Mouse (Mus musculus) ES-Bruce4 (cell line): ENCODE data around the gene Gm21987. TPM values are rescaled to one million over a fixed set of nuclear protein-coding genes. Genes with fewer than 3 reads are reported as not detected.

Source experiments
- H3K27ac ChIP-seq: 2 replicates; pipeline ENCODE4 v1.5.1; 2012; ENCODE audit warnings: low read length, inconsistent platforms; ENCODE audit not compliant: insufficient read depth
- H3K27me3 ChIP-seq: 2 replicates; pipeline ENCODE4 v1.6.1; 2012; ENCODE audit warnings: mild to moderate bottlenecking, low read length, inconsistent platforms; ENCODE audit not compliant: control insufficient read depth, poor library complexity, insufficient read depth, severe bottlenecking
- H3K36me3 ChIP-seq: 2 replicates; pipeline ENCODE4 v1.6.1; 2012; ENCODE audit warnings: inconsistent platforms, mild to moderate bottlenecking, low read length, moderate library complexity; ENCODE audit not compliant: control insufficient read depth, poor library complexity, insufficient read depth, severe bottlenecking
- H3K4me1 ChIP-seq: one replicate; pipeline ENCODE4 v1.8.1; 2011; ENCODE audit warnings: low read length; ENCODE audit not compliant: control insufficient read depth, insufficient read depth
- H3K4me3 ChIP-seq: 2 replicates; pipeline ENCODE4 v1.5.1; 2011; ENCODE audit warnings: low read depth, mild to moderate bottlenecking, low read length
- H3K9ac ChIP-seq: 2 replicates; pipeline ENCODE4 v1.6.1; 2012; ENCODE audit warnings: low read depth, mild to moderate bottlenecking, inconsistent platforms; ENCODE audit not compliant: poor library complexity, severe bottlenecking
- H3K9me3 ChIP-seq: replicated peaks from 2 replicates; pipeline ENCODE4 v1.6.1; 2012; ENCODE audit warnings: mild to moderate bottlenecking, low read length, inconsistent platforms; ENCODE audit not compliant: control insufficient read depth, poor library complexity, insufficient read depth, severe bottlenecking
- CTCF ChIP-seq: IDR thresholded peaks from one replicate; pipeline ENCODE4 v1.8.1; 2011; ENCODE audit warnings: low read depth, low read length
- EP300 ChIP-seq: IDR thresholded peaks from 2 replicates; pipeline ENCODE4 v1.6.1; 2011; ENCODE audit warnings: low read depth, low read length; ENCODE audit not compliant: insufficient read depth
- POLR2A ChIP-seq: IDR thresholded peaks from one replicate; pipeline ENCODE4 v1.8.1; 2011; ENCODE audit warnings: low read length; ENCODE audit not compliant: insufficient read depth
- polyA plus RNA-seq: library from polyadenylated mRNA; stranded (reverse); fragments of >200 nt; gene quantifications from 2 replicates; pipeline ENCODE4 v1.2.4, GENCODE M21; 2011; ENCODE audit warnings: low read depth; ENCODE audit not compliant: missing spikeins, insufficient read depth, insufficient read length

Gene Gm21987
- polyA plus RNA-seq, 1 experiment, result not detected

DNA sequence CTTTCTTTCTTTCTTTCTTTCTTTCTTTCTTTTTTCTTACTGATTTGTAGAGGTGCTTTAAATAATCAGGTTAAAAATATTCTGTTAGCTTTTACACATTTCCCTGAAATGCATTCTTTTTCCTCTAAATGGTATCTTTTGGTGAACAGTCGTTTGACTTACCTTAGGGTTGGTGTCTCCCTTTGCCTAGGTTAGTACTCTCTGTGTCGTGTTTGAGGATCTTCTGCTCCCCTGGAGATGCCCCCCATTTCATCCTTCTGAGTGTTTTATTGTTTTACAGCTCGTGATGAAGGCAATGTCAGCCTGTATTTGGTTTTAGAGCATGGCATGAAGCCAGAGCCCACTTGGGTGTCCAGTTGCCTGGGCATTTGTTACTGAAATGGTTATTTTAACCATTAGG is 32.7 kb downstream of the Gm21987 start:
- Histone ChIP-seq H3K9ac (no peak overlapping the region), H3K36me3 (no peaks in the 10 kb centered on the region), H3K4me1 (no peaks in the 10 kb centered on the region), H3K27me3 (no peaks in the 10 kb centered on the region), H3K27ac (no peak overlapping the region), H3K4me3 (no peak overlapping the region), H3K9me3 (no peaks in the 10 kb centered on the region)
- TF ChIP-seq POLR2A, result no peak
- no peak for TF ChIP-seq EP300
- TF ChIP-seq CTCF, result no peak

DNA sequence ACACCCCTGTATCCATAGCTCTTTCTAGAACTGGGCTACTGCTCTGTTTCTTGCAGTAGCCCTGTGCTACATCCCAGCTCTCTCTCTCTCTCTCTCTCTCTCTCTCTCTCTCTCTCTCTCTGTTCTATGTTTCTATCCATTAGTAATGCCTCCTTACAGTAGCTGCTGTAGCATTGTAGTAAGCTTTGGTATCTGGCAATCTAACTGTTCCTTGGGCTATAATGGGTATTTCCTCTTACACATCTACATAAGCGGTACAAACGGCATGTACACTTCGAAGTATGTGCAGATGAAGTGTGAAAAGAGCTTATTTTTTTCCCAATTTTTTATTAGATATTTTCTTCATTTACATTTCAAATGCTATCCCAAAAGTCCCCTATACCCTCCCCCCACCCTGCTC is 33.1 kb downstream of the Gm21987 start:
- Histone ChIP-seq H3K9me3 (no peaks in the 10 kb centered on the region), H3K4me3 (no peak overlapping the region), H3K27ac (no peak overlapping the region), H3K36me3 (no peaks in the 10 kb centered on the region), H3K9ac (no peak overlapping the region), H3K27me3 (no peaks in the 10 kb centered on the region), H3K4me1 (no peaks in the 10 kb centered on the region)
- TF ChIP-seq POLR2A, result no peak
- TF ChIP-seq EP300, result no peak
- no peak for TF ChIP-seq CTCF

GRCm38 (mm10) chr16:38383683-38384082 is 36.8 kb downstream of the Gm21987 start:
- Histone ChIP-seq H3K27ac (no peak overlapping the region), H3K4me1 (no peaks in the 10 kb centered on the region), H3K27me3 (no peaks in the 10 kb centered on the region), H3K9ac (no peak overlapping the region), H3K4me3 (no peak overlapping the region), H3K36me3 (no peaks in the 10 kb centered on the region), H3K9me3 (no peaks in the 10 kb centered on the region)
- TF ChIP-seq EP300 (no peak), CTCF (no peak), POLR2A (no peak)

GRCm38 (mm10) chr16:38385184-38385634 is 38.4 kb downstream of the Gm21987 start:
- no peak overlapping the region for H3K4me3 ChIP-seq
- no peaks in the 10 kb centered on the region for H3K27me3 ChIP-seq
- H3K4me1 ChIP-seq, result no peaks in the 10 kb centered on the region
- no peaks in the 10 kb centered on the region for H3K9me3 ChIP-seq
- no peak overlapping the region for H3K9ac ChIP-seq
- H3K36me3 ChIP-seq, result no peaks in the 10 kb centered on the region
- no peak overlapping the region for H3K27ac ChIP-seq
- TF ChIP-seq POLR2A (no peak), EP300 (no peak), CTCF (no peak)

GRCm38 (mm10) chr16:38385700-38386099 is 38.9 kb downstream of the Gm21987 start:
- Histone ChIP-seq H3K4me3 (no peak overlapping the region), H3K4me1 (no peaks in the 10 kb centered on the region), H3K9ac (no peak overlapping the region), H3K36me3 (no peaks in the 10 kb centered on the region), H3K27me3 (no peaks in the 10 kb centered on the region), H3K9me3 (no peaks in the 10 kb centered on the region), H3K27ac (no peak overlapping the region)
- TF ChIP-seq EP300, result no peak
- TF ChIP-seq POLR2A, result no peak
- TF ChIP-seq CTCF, result no peak

GRCm38 (mm10) chr16:38387389-38387788 is 40.5 kb downstream of the Gm21987 start:
- H3K9me3 ChIP-seq, result no peaks in the 10 kb centered on the region
- TF ChIP-seq POLR2A, result no peak
- no peak for TF ChIP-seq EP300
- TF ChIP-seq CTCF, result no peak
- no peaks in the 10 kb centered on the region for H3K4me1 ChIP-seq
- no peaks in the 10 kb centered on the region for H3K27me3 ChIP-seq
- no peaks in the 10 kb centered on the region for H3K36me3 ChIP-seq
- H3K4me3 ChIP-seq, result no peak overlapping the region
- H3K9ac ChIP-seq, result no peak overlapping the region
- no peak overlapping the region for H3K27ac ChIP-seq
